Mouse (Mus musculus) olfactory bulb, adult 2 months (tissue): ENCODE measurements around the gene Uso1.

Source experiments
- CTCF ChIP-seq: fragments of 200-500 bp; IDR thresholded peaks from 2 replicates; pipeline ENCODE4 v1.5.1; 2012; ENCODE audit warnings: low read depth, mild to moderate bottlenecking, low read length, moderate library complexity; ENCODE audit not compliant: insufficient read depth
- POLR2A ChIP-seq: fragments of 200-500 bp; IDR thresholded peaks from 2 replicates; pipeline ENCODE4 v1.6.1; 2012; ENCODE audit warnings: mild to moderate bottlenecking, low read depth, low read length, moderate library complexity; ENCODE audit not compliant: insufficient read depth

- TF ChIP-seq CTCF: no peak
- no peak for TF ChIP-seq POLR2A
These were observed 17.1 kb downstream of the Uso1 start for GRCm38 (mm10) chr5:92154861-92155260.
